Mouse (Mus musculus) CH12.LX (cell line): ENCODE data around the gene Dmbx1. TPM values are rescaled to one million over a fixed set of nuclear protein-coding genes. Genes with fewer than 3 reads are reported as not detected.

Source experiments
- DNase-seq: peaks from one replicate; pipeline ENCODE4 v3.0.0-alpha.2; 2013; ENCODE audit errors: extremely low read depth
- H3K27ac ChIP-seq: 2 replicates; pipeline ENCODE4 v1.5.1; 2012; ENCODE audit warnings: low read depth, mild to moderate bottlenecking, control low read depth, moderate library complexity; ENCODE audit not compliant: insufficient read depth
- H3K27me3 ChIP-seq: replicated peaks from 2 replicates; pipeline ENCODE3; 2012; ENCODE audit warnings: inconsistent platforms
- H3K36me3 ChIP-seq, 2 experiments: replicated peaks in 1 of 2; 2 replicates each; pipeline versions ENCODE3 to v1.6.1; 2012; ENCODE audit warnings: inconsistent platforms in 1 of 2, low read length in 1 of 2, mild to moderate bottlenecking in 1 of 2, mixed read lengths in 1 of 2, moderate library complexity in 1 of 2; ENCODE audit not compliant: control insufficient read depth in 1 of 2, insufficient read depth in 1 of 2
- H3K4me1 ChIP-seq, 2 experiments: 2 replicates each; pipeline ENCODE4 v1.6.1; 2012; ENCODE audit warnings: inconsistent platforms in 1 of 2, moderate library complexity in 1 of 2; ENCODE audit not compliant: insufficient read depth in 2 of 2, control insufficient read depth in 1 of 2
- H3K4me2 ChIP-seq: 2 replicates; pipeline ENCODE4 v1.6.1; 2012; ENCODE audit warnings: low read depth, mild to moderate bottlenecking, control low read depth; ENCODE audit not compliant: poor library complexity, insufficient read depth, severe bottlenecking
- H3K4me3 ChIP-seq, 3 experiments: fragments of 150-350 bp in 1 of 3; sonication (generic) in 1 of 3; replicated peaks in 1 of 3; 2 replicates each; pipeline versions ENCODE3 to v1.5.1; 2011 to 2012; ENCODE audit warnings: low read depth in 2 of 3, low read length in 2 of 3, mild to moderate bottlenecking in 2 of 3, moderate library complexity in 2 of 3, control low read depth in 1 of 3, improper control_type of control experiment in 1 of 3, inconsistent platforms in 1 of 3, mixed read lengths in 1 of 3; ENCODE audit not compliant: poor library complexity in 1 of 3
- H3K79me2 ChIP-seq: replicated peaks from 2 replicates; pipeline ENCODE4 v1.6.1; 2012; ENCODE audit warnings: mild to moderate bottlenecking, moderate library complexity; ENCODE audit not compliant: control insufficient read depth, poor library complexity, insufficient read depth, severe bottlenecking; ENCODE audit errors: extremely low read depth
- H3K9ac ChIP-seq: 2 replicates; pipeline ENCODE4 v1.6.1; 2012; ENCODE audit warnings: low read depth, mild to moderate bottlenecking, control low read depth, moderate library complexity; ENCODE audit not compliant: insufficient read depth
- H3K9me3 ChIP-seq: replicated peaks from 2 replicates; pipeline ENCODE3; 2012; ENCODE audit warnings: low read length, inconsistent platforms, mixed read lengths
- ELF1 ChIP-seq: IDR thresholded peaks from 2 replicates; pipeline ENCODE4 v1.6.1; 2014; ENCODE audit warnings: low read depth, mild to moderate bottlenecking, inconsistent platforms, low read length, improper control_type of control experiment
- JUND ChIP-seq: conservative IDR thresholded peaks from 2 replicates; pipeline ENCODE4 v1.6.1; 2011; ENCODE audit warnings: low read depth, low read length, improper control_type of control experiment
- POLR2AphosphoS2 ChIP-seq: IDR thresholded peaks from 2 replicates; pipeline ENCODE4 v1.6.1; 2011; ENCODE audit warnings: low read depth, low read length, improper control_type of control experiment
- dilution Hi-C: fragments of 300-500 bp; cut with MboI; formaldehyde crosslinking; loops from 2 replicates; pipeline ENCODE4 v1.14.3; 2020; ENCODE audit warnings: low sequenced_read_pairs; ENCODE audit not compliant: extremely low pct_unique_long_range_greater_than_20kb, extremely low pct_ligation_motif_present
- in situ Hi-C: fragments of 300-500 bp; cut with MboI; formaldehyde crosslinking; loops from 3 replicates; pipeline ENCODE4 v1.14.3; 2019; ENCODE audit warnings: low sequenced_read_pairs, low pct_ligation_motif_present, low pct_unique_long_range_greater_than_20kb, mixed read lengths
- polyA plus RNA-seq: library from polyadenylated mRNA; unstranded; fragments of >175 nt; gene quantifications from 2 replicates; pipeline ENCODE4 v1.2.1, GENCODE M21; 2012; ENCODE audit warnings: low read depth; ENCODE audit not compliant: insufficient read length
- total RNA-seq, 2 experiments: library from RNA; depleted of rRNA; stranded (reverse); fragments of 300-350 nt in 1 of 2; fragments of >200 nt in 1 of 2; gene quantifications; 2 replicates each; pipeline ENCODE4 v1.2.3; 2012 to 2014

The Dmbx1 gene
- total and polyA plus RNA-seq, 3 experiments: not detected

- Histone ChIP-seq H3K27me3 (no peaks in the 10 kb centered on the region), H3K27ac (no peak overlapping the region), H3K36me3 (peaks cover 86 to 97% of the 10 kb centered on the region in 2 experiments), H3K9me3 (no peaks in the 10 kb centered on the region), H3K4me3 (no peak overlapping the region), H3K4me2 (no peak overlapping the region), H3K9ac (no peak overlapping the region), H3K4me1 (no peaks in the 10 kb centered on the region), H3K79me2 (no peaks in the 10 kb centered on the region)
- in situ Hi-C loops: no loop called here
- no peak for DNase-seq
- TF ChIP-seq ELF1 (no peak), JUND (no peak)
- dilution Hi-C loops: no loop called here
Measured at GRCm38 (mm10) chr4:115873231-115873630, 66.5 kb downstream of the Dmbx1 start.

DNA sequence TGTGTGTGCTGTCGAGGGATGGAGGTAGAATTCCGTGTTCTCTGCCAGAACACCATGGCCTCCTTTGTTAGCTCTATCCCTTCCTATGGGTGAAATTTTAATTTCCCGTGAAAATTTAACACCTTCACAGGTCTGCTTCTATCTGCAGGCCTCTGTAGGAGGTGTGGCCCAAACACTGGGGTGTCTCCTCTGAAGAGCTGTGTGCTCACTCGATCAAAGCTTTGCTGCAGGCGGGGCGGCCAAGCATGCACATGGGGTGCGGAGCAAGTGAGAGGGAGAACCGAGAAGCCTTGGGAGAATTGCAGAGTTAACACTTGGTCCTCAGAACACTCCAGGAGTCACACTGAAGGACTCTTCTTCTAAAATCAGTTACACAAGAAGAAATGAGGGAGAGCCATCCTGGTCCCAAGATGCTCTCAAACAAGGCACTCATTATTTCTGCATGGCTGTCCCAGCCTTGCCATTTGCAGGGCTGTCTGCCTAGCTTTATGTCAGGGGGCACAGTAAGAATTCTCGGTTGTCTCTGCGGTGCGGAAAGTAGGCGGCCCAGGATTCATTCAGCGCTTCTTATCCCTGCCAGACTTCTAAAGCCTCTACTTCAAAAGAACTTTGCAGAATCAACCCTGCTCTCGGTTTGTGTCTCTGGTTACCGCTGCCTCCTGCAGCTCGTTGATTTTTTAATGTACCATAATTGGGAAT is 70.1 kb downstream of the Dmbx1 start:
- in situ Hi-C loops: no loop called here
- no peak overlapping the region for H3K27ac ChIP-seq
- dilution Hi-C loops: no loop called here
- H3K27me3 ChIP-seq: no peaks in the 10 kb centered on the region
- H3K9ac ChIP-seq: no peak overlapping the region
- no peak overlapping the region for H3K4me2 ChIP-seq
- TF ChIP-seq POLR2AphosphoS2: no peak
- H3K36me3 ChIP-seq: peaks cover 78 to 93% of the 10 kb centered on the region in 2 experiments
- H3K9me3 ChIP-seq: no peaks in the 10 kb centered on the region
- no peak overlapping the region for H3K4me3 ChIP-seq
- no peak for DNase-seq
- no peaks in the 10 kb centered on the region for H3K79me2 ChIP-seq
- H3K4me1 ChIP-seq: peaks cover 0 to 6% of the 10 kb centered on the region in 2 experiments; a peak in 2 of 4 replicates

Other genes starting within 250 kb of the Dmbx1 start
- 12.3 and 12.9 TPM in 2 replicates for gene Efcab14, start 202.2 kb downstream of the Dmbx1 start, total RNA-seq (2012; rRNA removed)
- gene Efcab14, start 202.2 kb downstream of the Dmbx1 start, total RNA-seq (2014; rRNA removed): 12.4 and 13.5 TPM in 2 replicates
- gene Efcab14, start 202.2 kb downstream of the Dmbx1 start, polyA plus RNA-seq: 18.3 and 23.0 TPM in 2 replicates
- 0.17 TPM in 1 of 2 replicates, not detected in the other for gene Tex38, start 158.9 kb downstream of the Dmbx1 start, total RNA-seq (2012; rRNA removed)
- not detected in 2 replicates for gene Tex38, start 158.9 kb downstream of the Dmbx1 start, total RNA-seq (2014; rRNA removed)
- 0.30 and 0.52 TPM in 2 replicates for gene Tex38, start 158.9 kb downstream of the Dmbx1 start, polyA plus RNA-seq
- 17.0 and 24.3 TPM in 2 replicates for gene Atpaf1, start 155.1 kb downstream of the Dmbx1 start, total RNA-seq (2012; rRNA removed)
- 36.3 and 37.5 TPM in 2 replicates for gene Atpaf1, start 155.1 kb downstream of the Dmbx1 start, total RNA-seq (2014; rRNA removed)
- gene Atpaf1, start 155.1 kb downstream of the Dmbx1 start, polyA plus RNA-seq: 22.1 and 27.7 TPM in 2 replicates
- gene Mob3c, start 111.8 kb downstream of the Dmbx1 start, total RNA-seq (2012; rRNA removed): 9.2 and 9.3 TPM in 2 replicates
- gene Mob3c, start 111.8 kb downstream of the Dmbx1 start, total RNA-seq (2014; rRNA removed): 7.4 and 7.8 TPM in 2 replicates
- 5.9 and 9.2 TPM in 2 replicates for gene Mob3c, start 111.8 kb downstream of the Dmbx1 start, polyA plus RNA-seq
- gene Mknk1, start 100.7 kb downstream of the Dmbx1 start, total RNA-seq (2012; rRNA removed): 34.7 and 39.0 TPM in 2 replicates
- gene Mknk1, start 100.7 kb downstream of the Dmbx1 start, total RNA-seq (2014; rRNA removed): 15.7 and 17.8 TPM in 2 replicates
- 31.5 and 38.5 TPM in 2 replicates for gene Mknk1, start 100.7 kb downstream of the Dmbx1 start, polyA plus RNA-seq
- not detected in 2 replicates for gene Kncn, start 55.5 kb downstream of the Dmbx1 start, total RNA-seq (2012; rRNA removed)
- gene Kncn, start 55.5 kb downstream of the Dmbx1 start, total RNA-seq (2014; rRNA removed): not detected in 2 replicates
- gene Kncn, start 55.5 kb downstream of the Dmbx1 start, polyA plus RNA-seq: not detected in 2 replicates
- gene 6430628N08Rik, start 49.3 kb downstream of the Dmbx1 start, total RNA-seq (2012; rRNA removed): not detected in 2 replicates
- gene 6430628N08Rik, start 49.3 kb downstream of the Dmbx1 start, total RNA-seq (2014; rRNA removed): not detected in 2 replicates
- gene 6430628N08Rik, start 49.3 kb downstream of the Dmbx1 start, polyA plus RNA-seq: not detected in 2 replicates
- gene Faah, start 78.0 kb upstream of the Dmbx1 start, total RNA-seq (2012; rRNA removed): 9.9 and 15.1 TPM in 2 replicates
- gene Faah, start 78.0 kb upstream of the Dmbx1 start, total RNA-seq (2014; rRNA removed): 3.4 and 3.5 TPM in 2 replicates
- 12.1 and 13.3 TPM in 2 replicates for gene Faah, start 78.0 kb upstream of the Dmbx1 start, polyA plus RNA-seq
- 19.9 and 20.5 TPM in 2 replicates for gene Nsun4, start 114.0 kb upstream of the Dmbx1 start, total RNA-seq (2012; rRNA removed)
- gene Nsun4, start 114.0 kb upstream of the Dmbx1 start, total RNA-seq (2014; rRNA removed): 32.0 and 32.8 TPM in 2 replicates
- 18.6 and 20.5 TPM in 2 replicates for gene Nsun4, start 114.0 kb upstream of the Dmbx1 start, polyA plus RNA-seq
- 293 and 362 TPM in 2 replicates for gene Uqcrh, start 135.1 kb upstream of the Dmbx1 start, total RNA-seq (2012; rRNA removed)
- gene Uqcrh, start 135.1 kb upstream of the Dmbx1 start, total RNA-seq (2014; rRNA removed): 601 and 717 TPM in 2 replicates
- gene Uqcrh, start 135.1 kb upstream of the Dmbx1 start, polyA plus RNA-seq: 264 and 297 TPM in 2 replicates
- gene Lrrc41, start 135.3 kb upstream of the Dmbx1 start, total RNA-seq (2012; rRNA removed): 49.0 and 51.8 TPM in 2 replicates
- 50.0 and 60.8 TPM in 2 replicates for gene Lrrc41, start 135.3 kb upstream of the Dmbx1 start, total RNA-seq (2014; rRNA removed)
- 43.0 and 48.8 TPM in 2 replicates for gene Lrrc41, start 135.3 kb upstream of the Dmbx1 start, polyA plus RNA-seq
- gene Rad54l, start 183.8 kb upstream of the Dmbx1 start, total RNA-seq (2012; rRNA removed): 28.8 and 34.5 TPM in 2 replicates
- 21.6 and 22.8 TPM in 2 replicates for gene Rad54l, start 183.8 kb upstream of the Dmbx1 start, total RNA-seq (2014; rRNA removed)
- gene Rad54l, start 183.8 kb upstream of the Dmbx1 start, polyA plus RNA-seq: 48.5 and 53.3 TPM in 2 replicates
- gene Pomgnt1, start 183.9 kb upstream of the Dmbx1 start, total RNA-seq (2012; rRNA removed): 33.0 and 52.2 TPM in 2 replicates
- gene Pomgnt1, start 183.9 kb upstream of the Dmbx1 start, total RNA-seq (2014; rRNA removed): 39.9 and 40.7 TPM in 2 replicates
- gene Pomgnt1, start 183.9 kb upstream of the Dmbx1 start, polyA plus RNA-seq: 40.2 and 42.8 TPM in 2 replicates
- gene Lurap1, start 211.4 kb upstream of the Dmbx1 start, total RNA-seq (2012; rRNA removed): 0.21 TPM in 1 of 2 replicates, not detected in the other
- not detected in 2 replicates for gene Lurap1, start 211.4 kb upstream of the Dmbx1 start, total RNA-seq (2014; rRNA removed)
- gene Lurap1, start 211.4 kb upstream of the Dmbx1 start, polyA plus RNA-seq: 0.10 and 0.14 TPM in 2 replicates
- 0.08 and 0.13 TPM in 2 replicates for gene Tspan1, start 227.7 kb upstream of the Dmbx1 start, total RNA-seq (2012; rRNA removed)
- gene Tspan1, start 227.7 kb upstream of the Dmbx1 start, total RNA-seq (2014; rRNA removed): not detected in 2 replicates
- 0.12 TPM in 1 of 2 replicates, not detected in the other for gene Tspan1, start 227.7 kb upstream of the Dmbx1 start, polyA plus RNA-seq
- not detected in 2 replicates for gene 1700042G07Rik, start 233.4 kb upstream of the Dmbx1 start, total RNA-seq (2012; rRNA removed)
- not detected in 2 replicates for gene 1700042G07Rik, start 233.4 kb upstream of the Dmbx1 start, total RNA-seq (2014; rRNA removed)
- gene 1700042G07Rik, start 233.4 kb upstream of the Dmbx1 start, polyA plus RNA-seq: not detected in 2 replicates
- not detected in 2 replicates for gene Gm49337, start 233.5 kb upstream of the Dmbx1 start, total RNA-seq (2012; rRNA removed)
- not detected in 2 replicates for gene Gm49337, start 233.5 kb upstream of the Dmbx1 start, total RNA-seq (2014; rRNA removed)
- not detected in 2 replicates for gene Gm49337, start 233.5 kb upstream of the Dmbx1 start, polyA plus RNA-seq